Mouse (Mus musculus) natural killer cell, adult 2 months (primary cell): ENCODE results near the gene Mtmr10.

Experiments used
- DNase-seq, 2 experiments: peaks; one replicate each; pipeline ENCODE4 v3.0.0; 2022; ENCODE audit warnings: low spot score in 2 of 2

Mtmr10 gene

DNA sequence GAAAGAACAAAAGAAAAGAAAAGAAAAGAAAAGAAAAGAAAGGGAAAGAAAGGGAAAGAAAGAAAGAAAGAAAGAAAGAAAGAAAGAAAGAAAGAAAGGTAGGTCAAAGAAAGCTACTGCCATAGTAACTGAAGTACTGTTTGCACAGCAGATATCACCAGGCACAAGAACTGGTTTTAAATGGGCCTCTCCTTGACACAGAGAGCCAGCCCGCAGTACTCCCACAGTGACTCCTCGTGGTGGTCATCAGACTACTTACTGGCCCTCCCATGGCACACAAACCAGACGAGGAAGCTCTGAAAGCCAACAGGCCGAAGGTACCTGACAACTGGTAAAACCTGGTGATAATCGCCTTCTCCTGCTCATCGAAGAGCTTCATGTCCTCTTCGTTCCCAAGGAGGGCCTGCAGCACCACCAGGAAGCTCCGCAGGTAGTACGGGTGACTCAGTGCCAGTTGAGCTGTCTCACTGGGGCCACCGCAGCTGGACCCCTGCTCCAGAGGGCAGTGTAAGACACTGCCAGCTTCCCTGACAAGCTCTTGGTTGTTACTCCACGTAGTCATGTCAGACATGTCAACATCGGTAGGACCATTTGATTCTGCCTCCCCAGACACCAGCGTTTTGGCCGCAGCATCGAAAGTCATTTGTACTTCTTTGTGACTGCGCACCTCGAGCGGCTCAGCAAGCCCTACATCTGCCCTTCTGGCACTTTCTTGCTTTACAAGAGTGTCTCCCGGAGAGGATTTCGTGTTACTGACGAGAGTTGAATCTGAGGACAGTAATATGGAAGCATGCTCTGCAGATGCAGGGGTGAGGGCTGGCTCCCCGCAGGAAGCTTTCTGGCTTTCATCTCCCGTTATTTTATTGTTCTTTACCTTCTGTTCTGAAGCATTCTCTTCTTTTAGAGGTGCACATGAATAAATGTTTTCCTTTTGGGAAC is 84.8 kb downstream of the Mtmr10 start:
- no peak for DNase-seq

DNA sequence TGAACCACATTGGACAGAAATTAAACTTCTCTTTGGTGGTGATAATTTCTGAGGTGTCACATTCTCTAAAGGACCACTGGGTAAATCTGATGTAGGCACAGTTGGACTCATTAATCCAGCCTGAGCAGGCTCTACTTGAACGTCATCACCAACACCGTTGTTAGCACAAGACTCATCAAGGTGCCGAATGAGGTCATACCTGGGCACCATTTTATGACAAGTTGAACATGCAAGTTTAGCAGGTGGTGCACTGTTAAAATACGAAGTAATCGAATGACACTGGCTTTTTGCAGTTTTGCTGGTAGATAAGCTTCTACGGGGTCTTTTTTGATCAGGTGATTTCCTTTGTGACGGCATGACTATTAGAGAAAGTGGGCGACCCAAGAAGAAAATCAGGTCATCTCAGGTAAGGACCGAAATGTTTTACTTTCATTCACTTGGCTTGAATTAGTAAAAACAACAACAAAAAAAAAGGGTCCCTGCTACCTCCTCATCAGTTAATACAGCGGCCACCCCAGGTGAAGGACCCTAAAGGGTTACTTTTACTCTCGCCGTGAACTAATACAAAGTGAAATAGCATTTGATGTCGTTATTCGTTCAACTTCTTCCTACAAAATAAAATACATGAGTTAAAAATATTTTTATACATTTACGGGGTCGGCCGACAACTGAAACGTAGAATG is 85.8 kb downstream of the Mtmr10 start:
- DNase-seq: peak; percentile 9 to 13

- DNase-seq: peak; percentile 81 to 88
These were observed 86.5 kb downstream of the Mtmr10 start, which contains the start of gene Fan1 for GRCm38 (mm10) chr7:64373830-64374562. Gene Fan1, minus strand, starts transcription at chr7:64374095.
